Mouse (Mus musculus): ENCODE data around the gene Dnajc12.

- TF ChIP-seq CTCF (IDR thresholded peaks at IDR 0.05) (no peak), POLR2A (IDR thresholded peaks at IDR 0.05; ENCODE audit: insufficient read depth, low read depth, low read length) (no peak)
Measured at GRCm38 (mm10) chr10:63432887-63433286, 50.6 kb downstream of the Dnajc12 start.
